Comparison of ENCODE assay signal across 25 mouse cellular contexts in genomic region chr3:129803765-129804164, GRCm38 (mm10). TPM values are rescaled to one million over a fixed set of nuclear protein-coding genes. Genes with fewer than 3 reads are reported as not detected.
A peak's percentile ranks its signal among the peaks of the same experiment; 100 is the strongest.
DNase-seq lines count a peak whose midpoint lies in the region; ATAC-seq and TF ChIP-seq lines count a peak whose summit lies in the region.
"Had no signal": no experiment of that assay in that cellular context is flagged by ENCODE, and none has a peak within 500 bp of the region (broad histone marks: within the 10 kb centered on the region; RNA-seq: fewer than 3 reads in every experiment).

Lrit3 (minus strand) TSS chr3:129804030.

- H3K4me3 ChIP-seq in heart, embryonic 16.5 days (ENCODE audit: low read length) = no peak within 1 kb of the TSS
- H3K4me3 ChIP-seq in heart, adult 2 months = no peak within 1 kb of the TSS
- 0 out of 2 replicates have a peak within 1 kb of the TSS, but pooled peaks have one; percentile 4 for H3K4me3 ChIP-seq in stomach, postnatal 0 days (ENCODE audit: low read depth, low read length)
- H3K4me3 ChIP-seq in midbrain, embryonic 16.5 days (ENCODE audit: low read depth, low read length) = no peak within 1 kb of the TSS
- H3K4me3 ChIP-seq: embryonic facial prominence, embryonic 13.5 days; forebrain, embryonic 13.5 days; heart, embryonic 13.5 days; hindbrain, embryonic 13.5 days had no signal

- no peak for TF ChIP-seq POLR2A in heart, adult 2 months (IDR thresholded peaks at IDR 0.05; ENCODE audit: insufficient read depth, low read depth, low read length)

- no peak for TF ChIP-seq EP300 in heart, adult 2 months (IDR thresholded peaks at IDR 0.05; ENCODE audit: insufficient read depth, low read depth, low read length)
- no peak for TF ChIP-seq EP300 in stomach, postnatal 0 days (optimal IDR thresholded peaks at IDR 0.05)

- H3K27me3 ChIP-seq in heart, embryonic 16.5 days (ENCODE audit: control insufficient read depth, insufficient read depth, low read length) = no peaks in the 10 kb centered on the region
- no peaks in the 10 kb centered on the region for H3K27me3 ChIP-seq in heart, adult 2 months (ENCODE audit: control insufficient read depth, insufficient read depth, low read length)
- no peaks in the 10 kb centered on the region for H3K27me3 ChIP-seq in stomach, postnatal 0 days (ENCODE audit: control insufficient read depth, insufficient read depth, low read length)
- no peaks in the 10 kb centered on the region for H3K27me3 ChIP-seq in midbrain, embryonic 16.5 days (ENCODE audit: control insufficient read depth, insufficient read depth, low read depth, low read length)
- H3K27me3 ChIP-seq: embryonic facial prominence, embryonic 13.5 days; forebrain, embryonic 13.5 days; heart, embryonic 13.5 days; hindbrain, embryonic 13.5 days had no signal

- H3K9ac ChIP-seq in heart, embryonic 16.5 days (ENCODE audit: low read length) = no peak within 1 kb of the TSS
- no peak within 1 kb of the TSS for H3K9ac ChIP-seq in heart, adult 2 months (ENCODE audit: low read depth, low read length)
- no peak within 1 kb of the TSS for H3K9ac ChIP-seq in stomach, postnatal 0 days (ENCODE audit: low read length)
- no peak within 1 kb of the TSS for H3K9ac ChIP-seq in midbrain, embryonic 16.5 days (ENCODE audit: low read depth, low read length)
- H3K9ac ChIP-seq: embryonic facial prominence, embryonic 13.5 days; forebrain, embryonic 13.5 days; forebrain, postnatal 0 days; heart, embryonic 13.5 days; hindbrain, embryonic 13.5 days had no signal

- no peak for DNase-seq in heart, adult 2 months
- peak; percentile 69 for DNase-seq in retina, adult 2 months (ENCODE audit: low read depth, low spot score)
- no peak for DNase-seq in retina, embryonic 14.5 days (ENCODE audit: low spot score)
- peak; percentile 30 for DNase-seq in retina, postnatal 1 day
- DNase-seq in stomach, postnatal 0 days (ENCODE audit: low spot score) = no peak
- no peak for DNase-seq in spleen, postnatal 36 days (ENCODE audit: low spot score in 2 of 2)
- DNase-seq: adrenal gland, postnatal 14 days; cerebellum, adult 11-12 months; cerebellum, adult 9-10 months; cerebellum, postnatal 25 days; forebrain, postnatal 0 days; gastrocnemius, postnatal 14 days; heart, postnatal 10 days had no signal

- intact Hi-C loops in heart, adult 2 months (cut with DNase I) = no loop called here

- TF ChIP-seq CTCF in heart, adult 2 months (IDR thresholded peaks at IDR 0.05) = no peak
- no peak for TF ChIP-seq CTCF in stomach, postnatal 0 days (IDR thresholded peaks at IDR 0.05; ENCODE audit: low read depth)

- no peak within 1 kb of the TSS for H3K27ac ChIP-seq in heart, embryonic 16.5 days (ENCODE audit: low read length)
- no peak within 1 kb of the TSS for H3K27ac ChIP-seq in heart, adult 2 months
- H3K27ac ChIP-seq in stomach, postnatal 0 days (replicated peaks) = no peak within 1 kb of the TSS
- no peak within 1 kb of the TSS for H3K27ac ChIP-seq in midbrain, embryonic 16.5 days (ENCODE audit: low read length)
- H3K27ac ChIP-seq: embryonic facial prominence, embryonic 13.5 days; forebrain, embryonic 13.5 days; heart, embryonic 13.5 days; hindbrain, embryonic 13.5 days had no signal

- no peaks in the 10 kb centered on the region for H3K36me3 ChIP-seq in heart, embryonic 16.5 days (ENCODE audit: control insufficient read depth, insufficient read depth)
- H3K36me3 ChIP-seq in heart, adult 2 months (ENCODE audit: control insufficient read depth, insufficient read depth, low read length) = no peaks in the 10 kb centered on the region
- no peaks in the 10 kb centered on the region for H3K36me3 ChIP-seq in stomach, postnatal 0 days (ENCODE audit: control insufficient read depth, insufficient read depth, low read length)
- no peaks in the 10 kb centered on the region for H3K36me3 ChIP-seq in midbrain, embryonic 16.5 days (ENCODE audit: control insufficient read depth, insufficient read depth, low read length)
- H3K36me3 ChIP-seq: embryonic facial prominence, embryonic 13.5 days; heart, embryonic 13.5 days; hindbrain, embryonic 13.5 days had no signal

- H3K4me2 ChIP-seq in heart, embryonic 16.5 days (ENCODE audit: low read depth, low read length) = peak within 1 kb of the TSS; percentile 13; the same call in 1 of the 2 replicates
- peak within 1 kb of the TSS; percentile 29 for H3K4me2 ChIP-seq in stomach, postnatal 0 days (replicated peaks; ENCODE audit: low read depth)
- no peak within 1 kb of the TSS for H3K4me2 ChIP-seq in midbrain, embryonic 16.5 days (ENCODE audit: low read length)
- H3K4me2 ChIP-seq: embryonic facial prominence, embryonic 13.5 days; forebrain, embryonic 13.5 days; heart, embryonic 13.5 days; hindbrain, embryonic 13.5 days had no signal

- H3K4me1 ChIP-seq in heart, embryonic 16.5 days (ENCODE audit: control insufficient read depth, insufficient read depth, low read length) = no peaks in the 10 kb centered on the region
- H3K4me1 ChIP-seq in heart, adult 2 months (ENCODE audit: control insufficient read depth, insufficient read depth, low read length) = no peaks in the 10 kb centered on the region
- no peaks in the 10 kb centered on the region for H3K4me1 ChIP-seq in stomach, postnatal 0 days (replicated peaks; ENCODE audit: control insufficient read depth, insufficient read depth)
- H3K4me1 ChIP-seq in midbrain, embryonic 16.5 days (ENCODE audit: control insufficient read depth, insufficient read depth, low read length) = no peaks in the 10 kb centered on the region
- H3K4me1 ChIP-seq: embryonic facial prominence, embryonic 13.5 days; forebrain, embryonic 13.5 days; hindbrain, embryonic 13.5 days had no signal

- whole genome bisulfite sequencing in heart, embryonic 16.5 days = 68% methylated on average over 10 of the region's 10 CpGs
- WGBS in heart, adult 2 months = 81% methylated on average over 10 of the region's 10 CpGs
- WGBS in stomach, postnatal 0 days = 66% methylated on average over 10 of the region's 10 CpGs
- 82% methylated on average over 10 of the region's 10 CpGs for WGBS in midbrain, embryonic 16.5 days

- no peaks in the 10 kb centered on the region for H3K79me2 ChIP-seq in heart, adult 2 months (replicated peaks; ENCODE audit: control insufficient read depth, insufficient read depth, low read length)

- ATAC-seq in heart, embryonic 16.5 days (replicated peaks; ENCODE audit: extremely low read depth, insufficient read depth, low FRiP score) = no peak
- ATAC-seq in stomach, postnatal 0 days (ENCODE audit: low FRiP score, low TSS enrichment) = 0 out of 2 replicates have a peak, but pooled peaks have one; percentile 56
- ATAC-seq in midbrain, embryonic 16.5 days = no peak
- ATAC-seq: activated CD4-positive, CD25-positive, alpha-beta regulatory T cell, adult 4 months; forebrain, embryonic 13.5 days; forebrain, postnatal 0 days had no signal

- no peaks in the 10 kb centered on the region for H3K9me3 ChIP-seq in heart, embryonic 16.5 days (replicated peaks; ENCODE audit: control insufficient read depth, low read length)
- H3K9me3 ChIP-seq in stomach, postnatal 0 days (ENCODE audit: control insufficient read depth, low read length) = no peaks in the 10 kb centered on the region
- no peaks in the 10 kb centered on the region for H3K9me3 ChIP-seq in midbrain, embryonic 16.5 days (replicated peaks; ENCODE audit: control insufficient read depth, low read length, poor library complexity, severe bottlenecking)
- H3K9me3 ChIP-seq: embryonic facial prominence, embryonic 13.5 days; forebrain, embryonic 13.5 days; heart, embryonic 13.5 days; hindbrain, embryonic 13.5 days had no signal

RNA-seq across cellular contexts. Expression of gene Lrit3, which starts in this region (rescaled TPM):
- polyA plus RNA-seq in heart, embryonic 16.5 days (2015; fragmentation: Nextera tagmentation; extraction: Ambion mirVana) = not detected in 2 replicates
- total RNA-seq in heart, adult 2 months (2021) = not detected
- polyA plus RNA-seq in heart, adult 2 months (2012; rRNA removed) = not detected in 2 replicates
- 0.29 and 0.32 TPM in 2 replicates for polyA plus RNA-seq in stomach, postnatal 0 days (2015; fragmentation: Nextera tagmentation; extraction: Ambion mirVana)
- polyA plus RNA-seq in midbrain, embryonic 16.5 days (2015; fragmentation: Nextera tagmentation; extraction: Ambion mirVana) = not detected in 2 replicates
- total RNA-seq: adrenal gland, adult 18-20 months; adrenal gland, postnatal 14 days; forebrain, postnatal 0 days; gastrocnemius, adult 18-20 months; gastrocnemius, postnatal 14 days; heart, postnatal 10 days; hematopoietic stem cell, adult 5-6 weeks; MEL had no signal
- polyA plus RNA-seq: activated CD4-positive, CD25-positive, alpha-beta regulatory T cell, adult 4 months; C2C12; embryonic facial prominence, embryonic 13.5 days; forebrain, embryonic 13.5 days; forebrain, postnatal 0 days; heart, embryonic 13.5 days; hindbrain, embryonic 13.5 days had no signal

Comparison
In these comparisons a context has a peak if more than half of its experiments do, and no peak if none do; other contexts are left out.
1. DNase-seq: peak in retina, adult 2 months (single experiment) and retina, postnatal 1 day (single experiment); none in heart, adult 2 months (0 of 2), retina, embryonic 14.5 days (single experiment), stomach, postnatal 0 days (single experiment) and spleen, postnatal 36 days (0 of 2).
2. Peak in ATAC-seq, H3K4me3 ChIP-seq and H3K4me2 ChIP-seq in stomach, postnatal 0 days; RNA of the gene not detected or under 1 TPM.